Mouse (Mus musculus) lung, adult 2 months (tissue): ENCODE results near the gene 1700028K03Rik. TPM values are rescaled to one million over a fixed set of nuclear protein-coding genes. Genes with fewer than 3 reads are reported as not detected.

Experiments
- DNase-seq: peaks from one replicate; pipeline ENCODE4 v3.0.0; 2022
- H3K4me1 ChIP-seq: fragments of 200-500 bp; 2 replicates; pipeline ENCODE4 v1.6.1; 2011; ENCODE audit warnings: low read length; ENCODE audit not compliant: control insufficient read depth, insufficient read depth
- H3K4me3 ChIP-seq: fragments of 200-500 bp; replicated peaks from 2 replicates; pipeline ENCODE3; 2011; ENCODE audit warnings: low read depth, mild to moderate bottlenecking, control low read depth, low read length; ENCODE audit errors: extremely low read depth
- CTCF ChIP-seq: fragments of 200-500 bp; IDR thresholded peaks from 2 replicates; pipeline ENCODE4 v1.5.1; 2011; ENCODE audit warnings: mild to moderate bottlenecking, low read length, control low read depth; ENCODE audit not compliant: insufficient read depth
- POLR2A ChIP-seq: fragments of 200-500 bp; IDR thresholded peaks from 2 replicates; pipeline ENCODE4 v1.6.1; 2011; ENCODE audit warnings: low read depth, mild to moderate bottlenecking, control low read depth, low read length, borderline replicate concordance; ENCODE audit errors: extremely low read depth
- WGBS: fragments of 180-500 bp; shearing (Covaris S2); methylation state at CpG from one replicate; pipeline ENCODE4 v1.1.7; 2018; 5-methylcytosine and 5-hydroxymethylcytosine counted together
- polyA plus RNA-seq: library from polyadenylated mRNA; depleted of rRNA; stranded (reverse); fragments of >200 nt; gene quantifications from 2 replicates; pipeline ENCODE4 v1.2.3, GENCODE M21; 2012

Gene 1700028K03Rik
- polyA plus RNA-seq, 1 experiment = not detected

- no peak for DNase-seq
These were observed 10.2 kb upstream of the 1700028K03Rik start for GRCm38 (mm10) chr5:107524281-107524680.

GRCm38 (mm10) chr5:107528856-107529255 is 5.7 kb upstream of the 1700028K03Rik start:
- no peak for TF ChIP-seq CTCF
- no peaks in the 10 kb centered on the region for H3K4me1 ChIP-seq
- no peak for DNase-seq

More at GRCm38 (mm10) chr5:107524281-107524680, 10.2 kb upstream of the 1700028K03Rik start:
- H3K4me3 ChIP-seq = no peak overlapping the region
- WGBS = 68% methylated on average over 10 of the region's 10 CpGs
- H3K4me1 ChIP-seq = no peaks in the 10 kb centered on the region
- no peak for TF ChIP-seq CTCF
- no peak for TF ChIP-seq POLR2A

GRCm38 (mm10) chr5:107533590-107533989 is 919 bp upstream of the 1700028K03Rik start:
- no peak for DNase-seq
- no peak overlapping the region for H3K4me3 ChIP-seq
- H3K4me1 ChIP-seq = no peaks in the 10 kb centered on the region
- WGBS = 38% methylated on average over 2 of the region's 2 CpGs
- TF ChIP-seq CTCF (no peak), POLR2A (no peak)

More at GRCm38 (mm10) chr5:107528856-107529255, 5.7 kb upstream of the 1700028K03Rik start:
- WGBS = 91% methylated on average over 3 of the region's 3 CpGs
- H3K4me3 ChIP-seq = no peak overlapping the region

DNA sequence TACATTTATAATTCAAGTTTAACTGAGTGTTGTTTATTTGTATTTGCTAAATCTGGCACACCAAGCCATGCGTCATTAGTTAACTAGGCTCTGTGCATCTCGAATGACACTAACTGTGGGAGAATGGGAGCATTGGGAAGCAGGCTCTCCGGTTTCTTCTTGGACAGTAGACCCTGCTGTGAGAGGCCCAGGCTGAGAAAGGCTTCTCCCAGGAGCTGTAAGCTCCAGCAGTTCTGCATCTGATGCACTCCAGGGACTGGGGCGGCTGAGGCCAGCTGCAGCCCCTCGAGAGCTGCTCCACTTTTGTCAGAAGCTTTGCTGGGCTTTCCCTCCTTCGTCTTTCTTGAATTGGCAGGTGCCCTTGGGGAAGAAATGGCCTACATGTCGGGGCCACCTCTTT is 7.2 kb downstream of the 1700028K03Rik start:
- peaks cover 3% of the 10 kb centered on the region for H3K4me1 ChIP-seq
- DNase-seq = no peak
- 47% methylated on average over 7 of the region's 7 CpGs for WGBS
- TF ChIP-seq CTCF (no peak), POLR2A (no peak)
- no peak overlapping the region for H3K4me3 ChIP-seq

DNA sequence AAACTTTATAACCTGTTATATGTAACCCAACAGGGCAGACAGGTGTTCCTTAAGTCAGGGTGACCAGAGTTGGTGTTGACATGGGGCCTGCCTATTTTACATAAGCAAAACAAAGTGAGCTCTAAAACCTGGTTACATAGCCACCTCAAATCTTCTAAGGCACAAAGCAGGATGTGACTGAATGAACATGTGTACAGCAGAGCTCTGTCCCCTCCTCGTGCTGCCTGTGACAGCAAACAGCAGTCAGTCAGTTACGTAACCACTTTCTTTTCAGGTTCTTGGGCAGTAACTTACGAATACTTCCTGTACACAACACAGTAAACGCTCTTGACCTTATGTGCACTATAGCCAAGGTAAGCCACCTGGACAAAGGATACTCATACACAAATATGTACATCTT is 11.4 kb downstream of the 1700028K03Rik start:
- TF ChIP-seq POLR2A (no peak), CTCF (no peak)
- Histone ChIP-seq H3K4me1 (peaks cover 3% of the 10 kb centered on the region), H3K4me3 (no peak overlapping the region)
- DNase-seq = no peak
- 45% methylated on average over 4 of the region's 4 CpGs for WGBS

- H3K4me1 ChIP-seq = peaks cover 3% of the 10 kb centered on the region
- no peak overlapping the region for H3K4me3 ChIP-seq
- 71% methylated on average over 3 of the region's 3 CpGs for WGBS
- TF ChIP-seq CTCF (no peak), POLR2A (no peak)
- no peak for DNase-seq
These were observed 13.4 kb downstream of the 1700028K03Rik start for GRCm38 (mm10) chr5:107547955-107548354.

GRCm38 (mm10) chr5:107548444-107548843 is 13.9 kb downstream of the 1700028K03Rik start:
- no peak for DNase-seq
- WGBS = 83% methylated on average over 3 of the region's 3 CpGs
- no peak for TF ChIP-seq CTCF
- TF ChIP-seq POLR2A = no peak
- H3K4me3 ChIP-seq = no peak overlapping the region
- H3K4me1 ChIP-seq = peaks cover 3% of the 10 kb centered on the region

GRCm38 (mm10) chr5:107554336-107554735 is 19.8 kb downstream of the 1700028K03Rik start:
- Histone ChIP-seq H3K4me1 (no peaks in the 10 kb centered on the region), H3K4me3 (no peak overlapping the region)
- DNase-seq = no peak
- WGBS = 70% methylated on average over 5 of the region's 5 CpGs
- TF ChIP-seq POLR2A (no peak), CTCF (no peak)

DNA sequence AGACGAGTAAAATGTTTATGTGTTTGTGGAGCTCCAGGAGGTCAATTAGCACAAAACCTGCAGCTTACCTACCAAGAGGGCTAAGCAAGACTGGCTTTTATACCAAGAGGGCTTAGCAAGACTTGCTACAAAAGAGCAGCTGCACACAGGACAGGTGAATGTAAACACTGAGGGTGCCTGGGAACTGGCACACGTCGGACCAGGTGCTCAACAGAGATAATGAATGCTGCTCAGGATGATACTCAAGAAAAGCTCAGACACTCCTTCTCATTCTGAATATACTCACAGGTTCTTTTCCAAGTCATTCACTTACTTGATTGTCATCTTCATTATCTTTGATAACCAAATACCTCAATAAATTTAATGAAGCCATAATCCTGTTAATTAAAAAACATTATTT is 22.5 kb downstream of the 1700028K03Rik start:
- no peak for DNase-seq
- WGBS = 48% methylated on average over 3 of the region's 3 CpGs
- Histone ChIP-seq H3K4me3 (no peak overlapping the region), H3K4me1 (no peaks in the 10 kb centered on the region)
- TF ChIP-seq CTCF (no peak), POLR2A (no peak)

GRCm38 (mm10) chr5:107569148-107569547 is 34.6 kb downstream of the 1700028K03Rik start:
- TF ChIP-seq POLR2A = no peak
- no peak for TF ChIP-seq CTCF
- Histone ChIP-seq H3K4me1 (no peaks in the 10 kb centered on the region), H3K4me3 (no peak overlapping the region)
- WGBS = 98% methylated on average over 9 of the region's 9 CpGs
- no peak for DNase-seq
